Mouse (Mus musculus) skeletal muscle tissue, adult 2 months (tissue): ENCODE measurements around the gene Ddx31.
A peak's percentile ranks its signal among the peaks of the same experiment; 100 is the strongest.

ENCODE experiments used
- DNase-seq: peaks from one replicate; pipeline ENCODE4 v3.0.0-alpha.2; 2012; ENCODE audit warnings: low read depth, low spot score

Gene Ddx31

GRCm38 (mm10) chr2:28863857-28864256 is 23.7 kb downstream of the Ddx31 start:
- DNase-seq = no peak

- no peak for DNase-seq
Measured at GRCm38 (mm10) chr2:28867495-28867894, 27.3 kb downstream of the Ddx31 start.

DNA sequence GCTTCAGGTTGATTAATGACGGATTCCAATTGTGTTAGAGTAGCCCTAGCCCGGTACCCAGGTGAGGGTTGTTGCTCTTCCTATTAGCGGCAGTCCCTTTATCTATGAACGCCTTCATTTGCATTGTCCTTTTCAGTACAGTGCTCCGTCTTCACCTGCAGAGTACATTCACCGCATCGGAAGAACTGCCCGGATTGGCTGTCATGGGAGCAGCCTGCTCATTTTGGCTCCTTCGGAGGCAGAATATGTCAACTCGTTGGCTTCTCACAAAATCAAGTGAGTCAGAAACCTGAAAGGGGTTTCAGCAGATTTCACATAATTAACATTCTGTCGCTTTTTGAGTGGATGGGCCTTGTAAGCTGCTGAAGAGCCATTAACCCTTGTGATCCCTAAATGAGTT is 35.3 kb downstream of the Ddx31 start:
- no peak for DNase-seq

GRCm38 (mm10) chr2:28881275-28881674 is 41.1 kb downstream of the Ddx31 start:
- no peak for DNase-seq

DNA sequence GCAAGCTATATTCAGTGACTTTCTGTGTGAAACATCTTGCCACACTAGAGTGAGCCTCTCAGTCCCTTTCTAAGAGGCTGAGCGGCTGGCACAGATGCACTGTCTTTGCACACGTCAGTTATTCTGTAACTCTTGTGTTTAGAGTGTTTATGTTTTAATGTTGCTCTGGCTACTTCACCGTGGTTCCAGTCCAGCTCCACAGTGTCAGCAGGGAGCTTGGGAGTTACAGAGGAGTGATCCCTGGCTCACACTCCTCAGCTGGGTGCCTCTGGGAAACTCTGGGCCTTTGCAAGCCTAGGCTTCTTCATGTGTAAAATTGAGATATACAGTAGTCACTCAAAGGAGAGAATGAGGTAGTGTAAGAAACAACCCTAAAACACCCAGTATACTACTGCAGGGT is 41.8 kb downstream of the Ddx31 start:
- DNase-seq = no peak

DNA sequence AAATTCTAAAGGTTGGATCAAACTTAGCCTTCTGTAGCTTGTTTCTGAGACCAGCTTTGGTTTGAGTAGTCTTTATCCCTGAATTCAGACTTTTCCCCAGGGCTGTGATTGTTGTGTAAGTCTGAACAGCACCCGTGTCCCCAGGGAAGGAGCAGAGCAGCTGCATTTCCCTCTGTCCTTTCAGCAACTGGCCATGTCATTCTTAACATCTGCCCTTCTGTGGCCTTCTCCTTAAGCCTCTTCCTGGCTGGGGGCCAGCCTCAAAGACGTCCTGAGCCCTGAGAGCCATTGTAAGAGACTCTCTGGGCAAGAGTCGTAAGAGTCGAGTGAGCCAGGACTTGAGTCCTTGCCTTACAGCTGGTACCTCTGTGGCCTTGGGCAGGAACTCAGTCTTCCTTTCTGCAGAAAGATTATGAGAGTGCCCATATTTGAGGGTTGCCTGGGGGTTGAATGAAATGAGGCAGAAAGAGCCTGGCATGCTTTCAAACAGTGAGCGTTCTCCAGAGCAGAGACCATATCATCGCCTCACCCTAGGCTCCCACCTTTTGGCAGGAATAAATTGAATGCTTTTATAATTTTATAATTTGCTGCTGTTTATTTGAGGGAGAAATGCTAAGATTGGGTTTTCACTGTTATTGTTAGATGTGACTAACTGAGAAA is 42.8 kb downstream of the Ddx31 start:
- peak; percentile 54 for DNase-seq

DNA sequence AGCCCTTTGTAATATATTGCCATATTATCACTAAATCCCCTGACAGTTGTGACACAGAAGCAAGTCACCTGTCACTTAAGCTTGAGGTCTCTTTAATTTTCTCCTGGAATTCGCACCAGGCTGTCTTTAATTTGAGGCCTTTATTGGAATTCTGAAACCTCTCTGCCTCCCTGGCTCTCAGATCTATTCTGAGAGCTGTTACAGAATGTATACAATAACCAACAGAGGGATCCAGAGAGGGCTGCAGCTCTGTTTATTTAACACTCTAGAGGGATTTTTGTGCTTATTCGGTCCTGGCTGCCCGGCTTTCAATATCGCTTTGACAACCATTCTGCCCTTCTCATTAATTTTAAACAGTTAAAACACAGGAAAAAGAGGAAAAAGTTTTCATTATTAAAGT is 44.7 kb downstream of the Ddx31 start:
- no peak for DNase-seq

- no peak for DNase-seq
Measured at GRCm38 (mm10) chr2:28892796-28893195, 52.6 kb downstream of the Ddx31 start.

DNA sequence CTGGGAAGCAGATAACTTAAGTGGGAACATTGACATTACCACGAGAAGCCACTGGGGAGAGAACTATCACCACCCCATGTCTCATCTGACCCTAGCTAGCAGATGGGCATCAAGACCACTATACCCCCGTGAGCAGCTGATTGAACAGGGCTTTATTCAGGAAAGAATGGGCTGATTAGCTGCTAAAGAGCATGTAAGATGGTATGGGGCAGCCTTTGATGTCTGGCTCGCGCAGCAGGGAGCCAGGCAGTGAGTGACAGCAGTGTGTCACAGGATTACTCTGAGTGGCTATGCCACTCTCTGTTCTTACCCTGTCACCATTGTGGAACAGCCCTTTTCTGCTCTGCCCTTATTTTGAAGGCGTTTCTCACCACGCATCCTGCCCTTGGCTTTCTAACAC is 53.3 kb downstream of the Ddx31 start:
- DNase-seq = no peak

- no peak for DNase-seq
Measured at GRCm38 (mm10) chr2:28895876-28896275, 55.7 kb downstream of the Ddx31 start.

GRCm38 (mm10) chr2:28897340-28897899 is 57.2 kb downstream of the Ddx31 start:
- no peak for DNase-seq

- no peak for DNase-seq
Measured at GRCm38 (mm10) chr2:28902291-28902690, 62.1 kb downstream of the Ddx31 start.

DNA sequence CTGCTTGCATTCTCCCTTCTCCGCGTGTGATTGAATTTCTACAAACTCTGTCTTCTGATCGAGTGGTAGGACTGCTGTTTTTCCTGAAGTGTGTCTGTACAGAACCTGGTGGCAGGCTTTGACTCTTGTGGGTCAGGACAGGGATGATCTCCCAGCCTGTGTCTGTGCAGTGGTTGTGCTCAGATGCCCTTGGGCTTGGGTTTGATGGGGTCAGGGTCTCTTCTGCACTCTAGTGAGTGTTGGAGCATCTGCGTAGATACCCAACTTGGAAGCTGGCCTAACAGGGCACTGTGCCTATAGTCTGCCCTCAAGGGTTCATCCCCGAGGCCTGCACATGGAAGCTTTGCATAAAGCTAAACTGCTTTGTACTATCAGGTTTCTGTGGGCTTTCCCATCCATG is 63.7 kb downstream of the Ddx31 start:
- no peak for DNase-seq

- no peak for DNase-seq
Measured at GRCm38 (mm10) chr2:28904786-28905185, 64.6 kb downstream of the Ddx31 start.

DNA sequence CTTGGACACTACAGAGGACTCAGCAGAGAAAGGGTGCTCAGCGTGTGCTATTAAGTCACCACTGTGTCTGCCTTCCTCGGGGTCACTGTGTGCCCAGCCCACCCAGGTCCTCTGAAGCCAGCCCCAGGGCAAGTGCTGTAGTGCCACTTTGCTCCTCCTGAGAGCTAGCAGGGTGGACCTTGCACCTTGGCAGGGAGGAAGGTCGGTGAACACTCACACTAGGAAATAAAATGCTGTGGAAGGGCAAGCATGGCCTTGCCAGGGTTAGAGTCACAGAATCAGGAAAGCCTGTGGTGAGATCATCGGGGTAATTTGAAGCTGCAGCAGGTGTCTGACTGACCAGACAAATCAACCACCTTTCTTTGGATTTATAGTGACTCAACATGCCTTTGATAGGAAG is 65.4 kb downstream of the Ddx31 start:
- DNase-seq = no peak

- no peak for DNase-seq
Measured at GRCm38 (mm10) chr2:28907691-28908388, 67.6 kb downstream of the Ddx31 start.

GRCm38 (mm10) chr2:28908389-28909153 is 68.4 kb downstream of the Ddx31 start:
- peak; percentile 10 for DNase-seq

GRCm38 (mm10) chr2:28909186-28909817 is 69.1 kb downstream of the Ddx31 start:
- no peak for DNase-seq

GRCm38 (mm10) chr2:28909818-28910710 is 69.9 kb downstream of the Ddx31 start:
- DNase-seq = no peak

GRCm38 (mm10) chr2:28910877-28911276 is 70.7 kb downstream of the Ddx31 start:
- no peak for DNase-seq
